Mouse (Mus musculus) left cerebral cortex, postnatal 10 days (tissue): ENCODE measurements around the gene Dram2. TPM values are rescaled to one million over a fixed set of nuclear protein-coding genes. Genes with fewer than 3 reads are reported as not detected.
"Not testable (repeated sequence)": the region's sequence is repeated elsewhere in the genome, so short reads cannot be mapped to it uniquely, and the experiment has no call there.

ENCODE experiments used
- DNase-seq, 2 experiments: peaks; one replicate each; pipeline ENCODE4 v3.0.0; 2021 to 2022; ENCODE audit warnings: low spot score in 2 of 2, mixed read lengths in 1 of 2; ENCODE audit errors: extremely low spot score in 1 of 2
- intact Hi-C: fragments of 180-260 bp; cut with DNase I; formaldehyde crosslinking; loops from one replicate; pipeline ENCODE4 v1.15.1; 2025
- total RNA-seq, 2 experiments: library from RNA; stranded (reverse); gene quantifications; 2 replicates each; pipeline ENCODE4 v1.2.3; 2021

Dram2 gene
- total RNA-seq: 10 to 100 TPM; 41.9 to 48.6 TPM

GRCm38 (mm10) chr3:106547171-106547923, at the start of gene Dram2, which contains the start of gene Cept1:
Gene Dram2, plus strand, starts transcription at chr3:106547798.
Gene Cept1, minus strand, starts transcription at chr3:106547802.
- peak; percentile 91 to 95 for DNase-seq
- intact Hi-C loops: no loop called here

GRCm38 (mm10) chr3:106500510-106500909, 47.1 kb upstream of the Dram2 start:
- DNase-seq: no peak
- intact Hi-C loops: no loop called here

- intact Hi-C loops: no loop called here
- DNase-seq: no peak
Observed at GRCm38 (mm10) chr3:106502892-106503291, 44.7 kb upstream of the Dram2 start.

- no peak for DNase-seq
- intact Hi-C loops: no loop called here
Observed at GRCm38 (mm10) chr3:106510669-106511068, 36.9 kb upstream of the Dram2 start.

GRCm38 (mm10) chr3:106515016-106515415, 32.6 kb upstream of the Dram2 start:
- no peak for DNase-seq
- intact Hi-C loops: no loop called here

- DNase-seq: no peak
- intact Hi-C loops: no loop called here
Observed at GRCm38 (mm10) chr3:106522730-106523129, 24.9 kb upstream of the Dram2 start.

- intact Hi-C loops: no loop called here
- no peak for DNase-seq
Observed at GRCm38 (mm10) chr3:106526411-106526810, 21.2 kb upstream of the Dram2 start.

- DNase-seq: no peak
- intact Hi-C loops: no loop called here
Observed at GRCm38 (mm10) chr3:106528032-106528431, 19.6 kb upstream of the Dram2 start.

GRCm38 (mm10) chr3:106533277-106533676, 14.3 kb upstream of the Dram2 start:
- intact Hi-C loops: no loop called here

GRCm38 (mm10) chr3:106544721-106545316, 2.8 kb upstream of the Dram2 start:
- intact Hi-C loops: no loop called here
- DNase-seq: no peak

More at GRCm38 (mm10) chr3:106533277-106533676, 14.3 kb upstream of the Dram2 start:
- DNase-seq: no peak

GRCm38 (mm10) chr3:106547924-106548539, 434 bp downstream of the Dram2 start:
- intact Hi-C loops: no loop called here
- DNase-seq: peak in 1 of 2 experiments; percentile 7

GRCm38 (mm10) chr3:106548971-106549370, 1.4 kb downstream of the Dram2 start:
- intact Hi-C loops: no loop called here
- no peak for DNase-seq

GRCm38 (mm10) chr3:106553411-106553810, 5.8 kb downstream of the Dram2 start:
- DNase-seq: no peak
- intact Hi-C loops: no loop called here

GRCm38 (mm10) chr3:106555743-106556250, 8.2 kb downstream of the Dram2 start:
- no peak for DNase-seq
- intact Hi-C loops: no loop called here

- intact Hi-C loops: no loop called here
- DNase-seq: no peak
Observed at GRCm38 (mm10) chr3:106558271-106558670, 10.7 kb downstream of the Dram2 start.

GRCm38 (mm10) chr3:106565876-106566275, 18.3 kb downstream of the Dram2 start:
- no peak for DNase-seq
- intact Hi-C loops: no loop called here

GRCm38 (mm10) chr3:106573191-106573590, 25.6 kb downstream of the Dram2 start:
- intact Hi-C loops: no loop called here
- no peak for DNase-seq

GRCm38 (mm10) chr3:106579296-106579695, 31.7 kb downstream of the Dram2 start:
- no peak for DNase-seq
- intact Hi-C loops: no loop called here

- DNase-seq, intact Hi-C loops: not testable (repeated sequence)
Observed at GRCm38 (mm10) chr3:106593631-106594030, 46.0 kb downstream of the Dram2 start.

GRCm38 (mm10) chr3:106618103-106618502, 70.5 kb downstream of the Dram2 start:
- intact Hi-C loops: no loop called here
- no peak for DNase-seq
